Mouse (Mus musculus): ENCODE results near the gene Tent4a.

Tent4a gene

GRCm38 (mm10) chr13:69460635-69461465, 73.6 kb downstream of the Tent4a start:
- DNase-seq (ENCODE audit: low spot score): no peak

DNA sequence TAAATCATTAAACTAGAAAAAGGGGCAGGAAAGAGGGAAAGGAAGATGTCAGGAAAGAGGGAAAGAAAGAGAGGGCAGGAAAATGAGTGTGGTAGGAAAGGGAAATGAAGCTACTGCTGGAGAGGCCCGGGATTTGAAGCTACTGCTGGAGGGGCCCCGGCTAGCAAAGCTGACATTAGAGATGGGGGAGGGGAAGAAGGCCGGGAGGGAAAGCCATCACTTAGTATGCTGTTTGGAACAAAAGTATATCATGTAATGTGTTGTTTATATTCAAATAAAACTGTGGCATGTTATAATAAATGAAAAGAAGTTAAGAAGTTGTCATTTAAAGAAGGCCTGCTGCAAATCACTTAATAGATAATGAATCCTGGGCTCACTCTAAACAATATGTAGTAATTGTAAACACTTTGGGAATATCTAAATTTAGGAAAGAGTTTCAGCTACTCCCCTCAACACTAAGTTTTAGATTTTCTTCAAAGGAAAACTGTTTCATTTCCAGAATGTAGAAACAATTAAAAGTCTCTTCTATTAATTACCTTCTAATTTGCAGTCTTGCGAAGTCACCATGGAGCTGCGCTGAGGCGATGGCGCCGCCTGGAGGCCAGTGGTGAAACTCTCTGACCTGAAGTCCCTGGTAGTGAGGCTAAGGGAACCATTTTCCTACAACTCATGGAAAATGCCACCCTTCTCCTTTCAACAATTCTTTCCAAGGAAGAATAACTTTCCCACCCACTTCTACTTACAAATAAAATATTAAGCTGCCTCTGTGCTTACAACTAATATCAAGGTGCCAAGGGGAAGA, 74.6 kb downstream of the Tent4a start:
- no peak for DNase-seq (ENCODE audit: low spot score)

DNA sequence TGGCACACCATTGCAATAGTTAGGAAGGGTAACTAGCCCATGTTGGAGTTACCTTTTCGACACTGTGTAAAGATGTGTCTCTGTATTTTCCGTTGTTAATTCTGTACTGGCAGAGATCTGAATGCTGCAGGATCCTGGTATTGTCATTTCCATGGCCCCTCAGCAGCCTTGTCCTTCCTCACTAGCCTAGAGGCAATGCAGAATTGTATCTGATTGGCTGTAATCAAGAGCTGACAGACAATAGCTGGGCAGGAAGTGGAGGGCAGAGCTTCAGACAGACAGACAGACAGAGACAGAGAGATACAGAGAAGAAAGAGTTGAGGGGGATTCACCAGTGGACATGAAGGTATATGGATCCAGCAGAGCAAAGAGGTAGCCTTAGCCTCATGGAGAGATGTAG, 75.5 kb downstream of the Tent4a start:
- no peak for DNase-seq (ENCODE audit: low spot score)

DNA sequence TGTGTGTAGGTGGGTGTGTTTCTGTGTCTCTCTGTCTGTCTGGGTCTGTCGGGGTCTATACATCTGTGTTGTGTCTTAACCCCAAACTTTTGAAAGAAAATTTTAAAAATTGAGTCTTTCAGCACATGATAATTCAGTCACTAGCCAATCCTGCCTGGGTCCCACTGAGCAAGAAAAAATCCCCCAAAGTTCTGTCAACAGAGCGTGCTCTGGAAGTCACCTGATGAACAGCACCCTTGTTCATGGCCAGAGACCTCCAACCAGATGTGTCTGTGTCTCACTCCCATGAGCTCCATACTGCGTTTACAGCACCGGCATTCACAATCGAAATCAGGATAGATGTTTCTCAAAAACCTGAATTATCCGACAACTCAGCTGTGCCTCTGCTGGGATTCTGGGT, 76.0 kb downstream of the Tent4a start:
- DNase-seq (ENCODE audit: low spot score): no peak

DNA sequence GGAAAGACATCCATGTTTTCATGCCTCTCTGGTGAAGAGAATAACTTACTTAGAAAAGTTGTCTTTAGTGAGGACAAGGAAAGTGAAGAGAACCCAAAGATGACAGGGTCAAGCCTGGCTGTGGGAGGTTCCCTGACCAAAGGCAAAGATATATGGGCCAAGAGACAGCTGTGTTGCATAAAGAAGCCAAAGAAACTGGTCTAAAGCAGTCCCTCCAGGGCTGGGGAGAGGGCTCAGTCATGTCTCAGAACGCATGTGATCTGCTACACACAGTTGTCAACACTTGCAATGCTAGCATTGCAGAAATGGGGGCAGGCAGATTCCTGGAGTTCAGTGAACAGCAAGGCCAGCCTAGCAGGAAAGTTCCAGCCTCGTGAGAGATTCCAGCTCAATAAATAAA, 77.3 kb downstream of the Tent4a start:
- no peak for DNase-seq (ENCODE audit: low spot score)

DNA sequence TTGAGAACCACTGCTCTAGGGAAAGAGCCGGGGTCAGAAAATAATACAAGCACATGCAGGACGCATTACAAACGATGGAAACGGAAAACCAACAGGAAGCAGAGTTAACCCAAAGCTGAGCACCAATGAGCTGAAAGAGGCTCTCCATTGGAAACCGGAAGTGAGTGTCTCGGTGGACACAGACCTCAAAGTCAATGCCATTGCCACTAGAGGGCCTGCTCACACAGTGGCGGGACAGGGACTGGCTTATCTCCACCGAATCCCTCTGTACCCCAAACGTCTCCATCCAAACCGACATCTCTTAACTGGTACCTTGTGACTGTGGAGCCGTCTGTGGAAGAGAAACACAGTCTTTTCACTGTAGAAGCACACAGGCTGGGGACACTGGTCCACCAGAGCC, 77.8 kb downstream of the Tent4a start:
- DNase-seq (ENCODE audit: low spot score): no peak

GRCm38 (mm10) chr13:69455476-69456175, 78.8 kb downstream of the Tent4a start:
- DNase-seq (ENCODE audit: low spot score): no peak
